Mouse (Mus musculus) lung, postnatal 0 days (tissue): Measurements from ENCODE around the gene 4931422A03Rik. TPM values are rescaled to one million over a fixed set of nuclear protein-coding genes. Genes with fewer than 3 reads are reported as not detected.

ENCODE experiments used
- ATAC-seq: fragments of 200-750 bp; cut with Nextera tagmentation; 2 replicates; pipeline ENCODE4 v1.8.0; 2017; ENCODE audit warnings: moderate library complexity
- DNase-seq: peaks from one replicate; pipeline ENCODE4 v3.0.0-alpha.2; 2016; ENCODE audit warnings: low spot score
- H3K27ac ChIP-seq: fragments of 300-500 bp; sonication (generic); 2 replicates; pipeline ENCODE4 v1.5.1; 2014; ENCODE audit warnings: antibody characterized with exemption, mild to moderate bottlenecking, low read length, mixed read lengths
- H3K27me3 ChIP-seq: fragments of 300-500 bp; sonication (generic); replicated peaks from 2 replicates; pipeline ENCODE4 v1.6.1; 2014; ENCODE audit warnings: low read length, mixed read lengths; ENCODE audit not compliant: insufficient read depth
- H3K36me3 ChIP-seq: fragments of 300-500 bp; sonication (generic); 2 replicates; pipeline ENCODE4 v1.6.1; 2014; ENCODE audit warnings: low read length, mixed read lengths; ENCODE audit not compliant: insufficient read depth
- H3K4me1 ChIP-seq: fragments of 300-500 bp; sonication (generic); 2 replicates; pipeline ENCODE4 v1.6.1; 2014; ENCODE audit warnings: antibody characterized with exemption, low read depth, low read length, mixed read lengths; ENCODE audit not compliant: insufficient read depth
- H3K4me2 ChIP-seq: fragments of 300-500 bp; sonication (generic); replicated peaks from 2 replicates; pipeline ENCODE4 v1.6.1; 2014; ENCODE audit warnings: low read depth, mild to moderate bottlenecking, low read length, moderate library complexity, mixed read lengths
- H3K4me3 ChIP-seq: fragments of 300-500 bp; sonication (generic); 2 replicates; pipeline ENCODE4 v1.5.1; 2014; ENCODE audit warnings: low read depth, low read length
- H3K9ac ChIP-seq: fragments of 300-500 bp; sonication (generic); replicated peaks from 2 replicates; pipeline ENCODE4 v1.6.1; 2014; ENCODE audit warnings: low read depth, mild to moderate bottlenecking
- H3K9me3 ChIP-seq: fragments of 300-500 bp; sonication (generic); 2 replicates; pipeline ENCODE4 v1.6.1; 2016; ENCODE audit warnings: low read length, mixed read lengths
- CTCF ChIP-seq: IDR thresholded peaks from 2 replicates; pipeline ENCODE4 v1.5.1; 2016; ENCODE audit warnings: antibody characterized with exemption, mild to moderate bottlenecking
- EP300 ChIP-seq: IDR thresholded peaks from 2 replicates; pipeline ENCODE4 v1.6.1; 2016; ENCODE audit warnings: antibody characterized with exemption, mild to moderate bottlenecking, control low read depth
- WGBS: fragments of 180-500 bp; shearing (Covaris S2); extraction: QIAGEN DNeasy Blood & Tissue Kit; methylation state at CpG from one replicate; pipeline ENCODE4 v1.1.7; 2014; 5-methylcytosine and 5-hydroxymethylcytosine counted together
- polyA plus RNA-seq: library from polyadenylated mRNA; unstranded; fragments of >200 nt; fragmentation: Nextera tagmentation; extraction: Ambion mirVana; gene quantifications from 2 replicates; pipeline ENCODE4 v1.2.1, GENCODE M21; 2015

4931422A03Rik gene
- polyA plus RNA-seq, 1 experiment from 2014 or later: 1.4 TPM

GRCm38 (mm10) chr2:104007793-104008519 is 20.2 kb downstream of the 4931422A03Rik start:
- ATAC-seq: no peak
- no peak overlapping the region for H3K4me3 ChIP-seq
- no peak overlapping the region for H3K27ac ChIP-seq
- TF ChIP-seq EP300: no peak
- TF ChIP-seq CTCF: no peak
- no peak overlapping the region for H3K4me2 ChIP-seq
- H3K27me3 ChIP-seq: no peaks in the 10 kb centered on the region
- no peaks in the 10 kb centered on the region for H3K36me3 ChIP-seq
- H3K9me3 ChIP-seq: no peaks in the 10 kb centered on the region
- 73% methylated on average over 7 of the region's 7 CpGs for WGBS
- H3K9ac ChIP-seq: no peak overlapping the region
- no peaks in the 10 kb centered on the region for H3K4me1 ChIP-seq
- DNase-seq: no peak

DNA sequence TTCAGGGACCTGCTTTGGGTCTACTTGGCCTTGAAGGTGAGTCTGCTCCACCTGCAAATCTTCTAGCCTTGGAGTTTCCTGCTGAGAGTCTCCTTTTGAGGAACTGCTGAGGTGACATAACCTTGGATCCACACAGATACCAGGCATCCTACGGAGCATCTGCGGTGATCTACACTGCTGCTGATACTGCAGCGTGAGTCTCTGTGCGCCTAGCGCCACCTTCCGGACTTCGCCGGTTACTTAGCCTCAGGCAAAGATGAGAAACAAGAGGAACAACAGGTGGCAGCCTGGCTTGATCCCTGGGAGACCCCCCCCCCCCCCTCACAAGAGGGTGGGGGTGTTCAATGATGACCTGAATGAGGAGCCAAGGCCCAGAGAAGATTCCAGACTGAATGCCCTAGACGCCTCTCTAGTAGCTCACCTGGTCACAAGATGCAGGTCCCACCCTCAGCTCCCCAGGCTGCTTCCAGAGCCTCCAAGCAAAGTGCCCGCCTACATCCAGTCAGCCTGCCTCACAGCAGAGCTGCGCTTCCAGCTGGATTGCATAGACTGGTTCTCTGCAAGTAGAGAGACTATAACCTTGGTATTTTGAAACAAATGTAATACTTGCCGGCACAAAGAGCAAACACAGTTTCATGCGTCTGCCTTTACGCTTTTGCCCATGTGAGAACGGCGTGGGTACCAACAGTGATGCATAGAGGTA is 25.3 kb downstream of the 4931422A03Rik start:
- ATAC-seq (no peak), DNase-seq (peak; percentile 15)
- Histone ChIP-seq H3K36me3 (no peaks in the 10 kb centered on the region), H3K27ac (no peak overlapping the region), H3K4me3 (no peak overlapping the region), H3K4me2 (no peak overlapping the region), H3K9ac (no peak overlapping the region), H3K4me1 (no peaks in the 10 kb centered on the region), H3K9me3 (no peaks in the 10 kb centered on the region), H3K27me3 (no peaks in the 10 kb centered on the region)
- 30% methylated on average over 16 of the region's 16 CpGs for WGBS
- no peak for TF ChIP-seq EP300
- TF ChIP-seq CTCF: peak; percentile 73

DNA sequence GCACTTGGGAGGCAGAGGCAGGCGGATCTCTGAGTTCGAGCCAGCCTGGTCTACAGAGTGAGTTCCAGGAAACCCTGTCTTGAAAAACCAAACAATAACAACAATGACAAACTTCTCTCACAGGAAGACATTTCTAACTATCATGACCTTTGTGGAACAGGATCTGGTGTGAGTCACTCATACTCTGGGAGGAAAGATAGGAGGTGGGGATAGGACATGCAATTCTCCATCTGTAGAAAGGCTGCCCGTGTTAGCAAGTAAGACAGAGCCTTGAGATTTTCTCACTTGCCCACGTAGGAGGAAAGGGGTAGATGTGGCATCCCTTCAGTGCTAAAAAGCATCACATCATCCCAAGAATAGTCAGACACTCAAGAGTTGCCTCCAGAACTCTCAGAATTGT is 26.3 kb downstream of the 4931422A03Rik start:
- TF ChIP-seq EP300 (no peak), CTCF (no peak)
- H3K4me2 ChIP-seq: no peak overlapping the region
- no peak overlapping the region for H3K27ac ChIP-seq
- H3K9ac ChIP-seq: no peak overlapping the region
- H3K9me3 ChIP-seq: no peaks in the 10 kb centered on the region
- no peaks in the 10 kb centered on the region for H3K27me3 ChIP-seq
- DNase-seq (no peak), ATAC-seq (no peak)
- H3K36me3 ChIP-seq: no peaks in the 10 kb centered on the region
- 70% methylated on average over 4 of the region's 4 CpGs for WGBS
- no peaks in the 10 kb centered on the region for H3K4me1 ChIP-seq
- H3K4me3 ChIP-seq: no peak overlapping the region

DNA sequence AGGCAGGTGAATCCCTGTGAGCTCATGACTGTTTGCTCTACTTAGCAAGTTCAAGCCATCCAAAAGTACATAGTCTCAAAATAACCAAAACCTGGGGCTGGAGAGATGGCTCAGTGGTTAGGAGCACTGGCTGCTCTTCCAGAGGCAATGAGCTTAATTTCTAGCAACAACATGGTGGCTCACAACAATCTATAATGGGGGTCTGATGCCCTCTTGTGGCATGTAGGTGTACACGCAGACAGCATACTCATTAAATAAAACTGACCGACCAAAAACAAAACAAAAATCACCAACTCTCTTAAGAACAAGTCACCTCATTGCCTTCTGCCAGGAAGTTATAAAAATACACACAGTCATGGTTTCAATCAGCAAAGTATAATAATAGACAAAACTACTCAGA is 27.1 kb downstream of the 4931422A03Rik start:
- DNase-seq (peak; percentile 49), ATAC-seq (no peak)
- Histone ChIP-seq H3K4me2 (no peak overlapping the region), H3K9ac (no peak overlapping the region), H3K4me3 (no peak overlapping the region), H3K27me3 (no peaks in the 10 kb centered on the region), H3K4me1 (no peaks in the 10 kb centered on the region), H3K36me3 (no peaks in the 10 kb centered on the region), H3K27ac (no peak overlapping the region), H3K9me3 (no peaks in the 10 kb centered on the region)
- TF ChIP-seq EP300: no peak
- peak; percentile 63 for TF ChIP-seq CTCF
- 15% methylated on average over 2 of the region's 2 CpGs for WGBS

DNA sequence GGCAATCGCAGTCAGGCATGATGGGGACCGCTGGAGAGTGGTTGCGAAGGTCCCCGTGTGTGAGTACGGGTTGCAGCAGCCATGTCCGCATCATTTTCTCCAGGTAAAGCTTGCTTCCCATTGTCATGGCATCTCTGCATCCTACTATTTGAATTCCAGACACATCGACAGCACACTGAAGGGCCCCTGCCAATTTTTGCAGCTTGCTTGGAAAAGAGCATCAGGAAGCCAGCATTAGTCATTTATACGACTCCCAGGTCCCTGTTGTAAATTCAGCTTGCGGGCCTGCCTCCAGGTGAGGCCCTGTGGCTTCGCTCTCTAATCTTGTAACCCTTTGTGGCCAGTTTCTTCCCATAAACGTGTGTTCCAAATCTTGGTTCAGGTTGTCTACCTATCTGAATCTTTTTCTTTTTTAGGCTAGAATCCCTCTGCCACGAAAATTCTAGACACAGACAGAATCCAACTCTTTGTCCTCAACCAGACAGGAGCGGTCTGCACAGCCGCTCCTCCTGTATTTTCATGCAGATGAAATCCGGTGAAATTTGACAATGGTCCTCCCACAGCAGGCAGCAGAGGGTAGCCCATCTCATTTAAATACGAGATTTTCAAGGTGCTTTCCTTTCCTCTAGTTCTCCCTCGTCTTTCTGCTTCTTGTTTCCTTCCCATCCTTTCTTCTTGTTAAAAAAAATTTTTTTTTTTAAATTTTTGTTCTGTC is 35.4 kb downstream of the 4931422A03Rik start:
- no peak for TF ChIP-seq EP300
- no peak for TF ChIP-seq CTCF
- ATAC-seq: no peak
- DNase-seq: no peak
- no peak overlapping the region for H3K9ac ChIP-seq
- no peak overlapping the region for H3K27ac ChIP-seq
- no peak overlapping the region for H3K4me3 ChIP-seq
- H3K4me1 ChIP-seq: no peaks in the 10 kb centered on the region
- no peaks in the 10 kb centered on the region for H3K27me3 ChIP-seq
- no peak overlapping the region for H3K4me2 ChIP-seq
- H3K9me3 ChIP-seq: no peaks in the 10 kb centered on the region
- WGBS: 38% methylated on average over 17 of the region's 17 CpGs
- H3K36me3 ChIP-seq: no peaks in the 10 kb centered on the region

GRCm38 (mm10) chr2:103992162-103992561 is 36.0 kb downstream of the 4931422A03Rik start:
- Histone ChIP-seq H3K4me2 (no peak overlapping the region), H3K27ac (no peak overlapping the region), H3K36me3 (no peaks in the 10 kb centered on the region), H3K4me1 (no peaks in the 10 kb centered on the region), H3K9ac (no peak overlapping the region), H3K4me3 (no peak overlapping the region), H3K27me3 (no peaks in the 10 kb centered on the region), H3K9me3 (no peaks in the 10 kb centered on the region)
- TF ChIP-seq EP300: no peak
- no peak for TF ChIP-seq CTCF
- ATAC-seq (no peak), DNase-seq (no peak)
- 67% methylated on average over 9 of the region's 9 CpGs for WGBS
